Mouse (Mus musculus) left cerebral cortex, adult 18-20 months (tissue): Measurements from ENCODE around the gene Apom. TPM values are rescaled to one million over a fixed set of nuclear protein-coding genes. Genes with fewer than 3 reads are reported as not detected.

ENCODE experiments used
- DNase-seq, 2 experiments: peaks; one replicate each; pipeline ENCODE4 v3.0.0; 2021 to 2022; ENCODE audit warnings: low spot score in 2 of 2, mixed read lengths in 1 of 2
- long read RNA-seq, 2 experiments: library from polyadenylated mRNA; stranded (forward); transcript quantifications; one replicate each; pipeline ENCODE4 v2.0.0; 2021
- total RNA-seq, 2 experiments: library from RNA; stranded (reverse); gene quantifications; 2 replicates each; pipeline ENCODE4 v1.2.3; 2021

Gene Apom
- not detected for total RNA-seq
- long read RNA-seq, experiment 1, result 0 reads
- long read RNA-seq, experiment 2, result 0 reads

DNA sequence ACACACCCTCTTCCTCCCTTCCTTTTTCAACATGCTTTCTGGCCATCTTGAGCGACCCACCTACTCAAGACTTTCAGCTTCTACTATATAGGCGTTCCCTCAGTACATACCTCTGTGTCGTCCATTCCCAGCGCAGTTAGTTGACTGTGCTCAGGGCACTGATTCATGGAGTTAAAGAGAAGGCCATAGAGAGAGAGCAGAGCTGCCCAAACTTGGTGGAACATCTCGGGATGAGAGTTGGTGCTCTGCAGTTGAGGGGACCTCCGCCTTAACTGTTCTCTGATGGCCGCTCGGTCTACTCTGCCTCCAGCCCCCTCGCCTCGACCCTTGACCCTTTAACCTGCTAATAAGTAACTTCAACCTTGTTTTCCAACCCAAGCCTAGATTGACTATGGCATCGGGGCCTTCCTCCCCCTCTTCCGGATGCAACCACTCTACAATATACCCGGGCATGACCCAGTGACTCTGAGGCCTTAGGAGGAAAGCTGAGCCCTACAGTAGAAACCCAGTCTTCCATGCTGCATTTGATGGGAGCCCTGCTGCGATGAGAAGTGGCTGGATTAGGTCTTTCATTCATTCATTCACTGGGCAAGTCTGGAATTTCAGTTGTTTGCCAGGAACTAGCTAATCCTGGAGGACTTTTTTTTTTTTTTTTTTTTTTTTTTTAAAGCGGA, at the start of gene Apom:
Gene Apom, minus strand, starts transcription at position 551 of the 674 bp plus-strand sequence.
- no peak for DNase-seq

DNA sequence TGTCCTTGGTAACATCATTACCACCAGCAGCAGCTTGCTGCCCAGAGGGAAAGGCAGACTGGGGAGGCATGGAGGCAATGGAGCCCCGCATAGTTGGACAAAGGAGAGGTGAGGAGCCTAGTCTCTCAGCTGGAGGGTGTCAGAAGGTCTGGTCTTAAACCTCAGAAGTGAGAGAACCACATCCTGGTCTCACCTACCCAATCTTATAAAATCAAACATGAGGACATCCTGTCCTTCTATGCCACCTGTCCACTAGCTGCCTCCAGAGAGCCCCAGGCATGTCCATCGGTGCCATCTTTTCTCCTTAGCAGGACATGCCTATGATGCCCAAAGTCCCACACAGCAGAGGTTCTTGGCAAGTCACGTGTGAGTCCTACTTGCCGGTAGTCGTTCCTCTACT, 48.2 kb upstream of the Apom start:
- DNase-seq, result no peak

DNA sequence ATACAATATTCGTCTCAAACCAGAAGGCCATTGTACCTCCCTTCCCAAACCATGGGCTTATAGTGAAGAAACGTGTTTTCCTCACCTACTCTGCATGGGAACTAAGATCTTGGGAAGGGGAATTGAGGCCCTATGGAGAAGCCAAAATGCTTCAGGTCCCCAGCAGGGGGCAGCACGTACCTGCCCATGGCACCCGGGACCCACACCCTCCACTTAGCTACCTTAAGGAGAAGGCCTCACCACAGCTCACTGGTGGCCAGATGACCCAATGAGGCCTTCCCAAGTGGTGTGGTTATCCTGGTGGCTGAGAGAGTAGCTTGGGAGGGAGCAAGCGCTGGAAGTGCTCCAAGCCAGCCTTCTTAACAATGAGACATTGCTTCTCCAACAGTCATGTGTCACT, 46.7 kb upstream of the Apom start:
- DNase-seq, result peak; percentile 44 to 54

DNA sequence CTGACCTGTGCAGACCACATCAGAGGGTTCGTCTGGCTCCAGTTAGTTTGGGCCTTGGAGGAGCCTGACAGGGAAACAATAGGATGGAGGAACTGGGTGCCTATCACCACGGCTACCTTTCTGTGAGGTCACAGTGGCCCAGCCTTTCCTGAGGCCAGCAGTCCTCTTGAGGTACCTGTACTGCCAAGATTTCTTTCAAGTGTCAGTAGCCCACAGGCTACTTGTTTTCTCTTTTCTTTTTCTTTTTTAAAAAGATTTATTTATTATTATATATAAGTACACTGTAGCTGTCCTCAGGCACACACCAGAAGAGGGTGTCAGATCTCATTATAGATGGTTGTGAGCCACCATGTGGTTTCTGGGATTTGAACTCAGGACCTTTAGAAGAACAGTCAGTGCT, 44.1 kb upstream of the Apom start, which contains the start of gene Aif1:
Gene Aif1, minus strand, starts transcription at position 101 of the 400 bp plus-strand sequence.
- DNase-seq, result no peak

DNA sequence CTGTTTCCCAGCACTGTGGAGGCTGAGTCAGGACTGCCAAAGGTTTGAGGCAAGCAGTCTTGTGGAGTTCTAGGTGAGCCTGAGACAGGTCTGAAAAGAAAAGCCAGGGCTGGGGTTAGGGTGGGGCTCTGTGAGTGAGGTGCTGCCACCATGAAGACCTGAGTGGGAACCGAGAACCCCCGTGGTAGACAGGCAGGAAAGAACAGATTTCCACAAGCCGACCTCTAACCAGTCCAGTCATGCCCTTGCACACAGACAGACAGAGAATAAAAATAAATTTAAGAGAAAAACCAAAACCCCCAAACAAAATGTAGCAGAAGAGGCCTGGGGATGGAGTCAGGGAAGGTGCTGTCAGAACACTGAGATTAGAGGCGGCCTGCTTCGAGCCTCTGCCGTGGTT, 43.5 kb upstream of the Apom start:
- DNase-seq, result no peak

DNA sequence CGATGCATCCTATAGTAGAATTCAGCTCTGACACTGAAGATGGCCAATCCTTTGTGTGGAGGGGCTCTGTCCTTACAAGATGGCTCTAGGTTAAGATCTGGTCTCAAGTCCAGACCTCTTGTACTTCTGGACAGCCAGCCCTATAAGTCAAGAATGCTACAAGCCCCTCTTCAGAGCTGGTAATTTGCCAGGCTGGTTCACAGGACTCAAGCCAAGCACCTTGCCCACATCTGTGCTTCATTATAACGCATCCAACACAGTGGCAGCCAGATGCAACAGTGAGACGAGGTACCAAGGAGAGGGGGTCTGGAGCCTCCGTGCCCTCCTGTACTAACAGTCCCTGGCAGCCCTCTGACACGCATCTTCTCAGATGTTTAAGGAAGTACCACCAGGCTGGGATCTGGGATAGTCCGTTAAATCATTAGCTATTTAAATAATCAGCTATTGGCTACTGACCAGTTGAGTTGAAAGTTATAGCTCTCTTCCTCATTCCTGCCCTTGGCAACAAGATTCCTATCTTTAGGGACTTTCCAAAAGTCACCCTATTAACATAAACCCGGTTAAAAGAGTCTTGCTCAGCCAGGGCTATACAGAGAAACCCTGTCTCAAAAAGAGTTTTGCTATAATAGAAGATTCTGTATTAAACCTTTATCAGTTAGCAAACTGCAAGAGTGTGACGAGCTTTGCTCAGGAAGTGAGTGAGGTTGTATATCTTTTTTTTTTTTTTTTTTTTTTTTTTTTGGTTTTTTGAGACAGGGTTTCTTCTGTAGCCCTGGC, 42.5 kb upstream of the Apom start:
- no peak for DNase-seq

DNA sequence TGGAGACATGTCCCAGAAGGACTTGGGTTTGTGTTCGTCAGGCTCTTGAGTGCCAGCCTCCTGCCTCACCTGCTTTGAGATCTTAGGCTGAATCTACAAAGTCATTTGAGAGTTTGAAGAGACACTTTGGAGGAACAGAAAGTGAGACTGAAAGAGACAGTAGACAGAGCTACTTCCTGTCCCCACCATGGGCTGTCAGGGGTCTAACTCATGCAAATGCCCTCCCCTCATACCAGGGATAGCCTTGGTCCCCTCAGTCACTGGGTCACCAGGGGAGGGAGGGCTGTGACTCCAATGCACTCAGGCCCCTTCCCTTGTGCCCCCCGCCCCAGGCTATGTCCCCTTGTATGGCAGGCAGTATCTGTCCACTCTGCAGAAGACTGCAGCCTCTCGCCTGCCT, 41.5 kb upstream of the Apom start:
- DNase-seq, result no peak

DNA sequence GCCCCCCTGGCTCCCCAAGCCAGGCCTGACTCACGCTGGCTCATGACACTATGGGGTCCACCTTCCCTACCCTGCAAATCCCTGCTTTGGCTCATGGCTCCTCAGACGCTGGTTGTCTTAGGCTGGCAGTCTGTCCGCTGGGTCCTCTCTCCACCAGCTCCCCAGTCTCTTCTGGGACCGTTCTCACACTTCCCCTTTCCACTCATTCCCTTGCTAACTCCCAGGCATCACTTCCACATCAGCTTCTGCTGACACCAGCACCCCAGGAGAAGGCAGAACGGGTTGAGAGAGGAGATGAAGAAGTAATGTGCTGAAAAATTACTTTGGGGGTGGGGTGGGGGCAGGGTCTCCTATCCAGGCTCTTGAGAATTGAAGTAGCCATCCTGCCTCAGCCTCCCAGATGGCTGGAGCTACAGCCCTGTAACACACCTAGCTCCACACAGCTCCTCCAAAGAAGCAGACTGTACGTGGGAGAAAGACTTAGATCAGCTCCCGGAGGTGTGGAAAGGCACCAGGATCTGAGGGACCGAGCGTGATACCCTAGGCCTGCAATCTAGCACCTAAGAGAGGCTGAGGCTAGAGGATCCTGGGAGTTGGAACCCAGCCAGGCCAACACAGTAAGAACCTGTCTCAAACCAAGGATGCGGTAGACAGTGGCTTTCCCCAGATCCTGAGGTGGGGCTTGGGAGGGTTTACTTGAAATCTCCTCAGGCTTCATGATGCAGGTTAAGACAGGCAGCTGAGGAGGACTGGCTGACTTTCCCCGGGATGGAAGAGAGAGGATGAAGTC, 40.8 kb upstream of the Apom start:
- DNase-seq, result peak; percentile 59 to 60

DNA sequence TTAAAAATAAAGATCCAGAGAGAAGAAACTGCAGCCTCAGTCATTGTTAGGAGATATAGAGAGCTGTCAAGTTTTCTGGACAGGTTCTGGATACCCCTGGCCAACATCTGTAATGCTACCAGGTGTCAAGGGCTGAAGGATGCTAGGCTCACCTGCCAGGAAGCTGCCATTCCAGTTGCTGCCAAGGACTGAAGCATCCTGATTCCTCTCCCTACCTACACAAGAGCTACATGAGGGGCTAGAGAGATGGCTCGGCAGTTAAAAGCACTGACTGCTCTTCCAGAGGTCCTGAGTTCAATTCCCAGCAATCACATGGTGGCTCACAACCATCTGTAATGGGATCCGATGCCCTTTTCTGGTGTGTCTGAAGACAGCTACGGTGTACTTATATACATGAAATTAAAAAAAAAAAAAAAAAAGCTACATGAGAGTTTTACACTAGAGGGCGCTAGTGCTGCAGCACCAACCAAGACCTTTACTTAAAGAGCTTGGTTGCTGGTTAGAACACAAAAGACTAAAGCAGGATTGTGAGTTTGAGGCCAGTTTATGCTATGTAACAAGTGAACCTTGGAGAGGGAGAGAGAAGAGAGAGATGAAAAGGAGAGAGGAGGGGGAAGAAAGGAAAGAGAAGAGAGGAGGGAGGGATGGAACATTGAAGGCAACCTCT, 36.8 kb upstream of the Apom start:
- DNase-seq, result no peak

DNA sequence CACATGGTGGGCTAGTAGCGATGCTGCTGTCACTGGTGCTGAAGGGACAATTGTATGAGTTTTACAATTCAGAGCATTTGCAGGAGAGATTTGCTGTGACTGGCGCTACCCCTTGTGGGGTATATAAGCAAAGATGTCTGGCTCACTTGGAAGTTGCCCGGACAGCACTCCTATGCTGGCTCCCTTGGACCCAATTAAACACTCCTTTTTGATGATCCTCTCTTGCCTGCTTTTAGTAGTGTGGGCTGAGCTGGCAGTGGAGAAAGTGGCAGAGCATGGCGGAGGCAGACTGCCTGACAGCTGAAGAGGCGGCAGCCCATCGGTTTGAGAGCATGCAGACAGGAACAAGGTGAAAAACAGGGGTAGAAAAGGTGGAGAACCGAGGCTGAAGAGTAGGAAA, 35.9 kb upstream of the Apom start:
- peak in 1 of 2 experiments; percentile 68 for DNase-seq

DNA sequence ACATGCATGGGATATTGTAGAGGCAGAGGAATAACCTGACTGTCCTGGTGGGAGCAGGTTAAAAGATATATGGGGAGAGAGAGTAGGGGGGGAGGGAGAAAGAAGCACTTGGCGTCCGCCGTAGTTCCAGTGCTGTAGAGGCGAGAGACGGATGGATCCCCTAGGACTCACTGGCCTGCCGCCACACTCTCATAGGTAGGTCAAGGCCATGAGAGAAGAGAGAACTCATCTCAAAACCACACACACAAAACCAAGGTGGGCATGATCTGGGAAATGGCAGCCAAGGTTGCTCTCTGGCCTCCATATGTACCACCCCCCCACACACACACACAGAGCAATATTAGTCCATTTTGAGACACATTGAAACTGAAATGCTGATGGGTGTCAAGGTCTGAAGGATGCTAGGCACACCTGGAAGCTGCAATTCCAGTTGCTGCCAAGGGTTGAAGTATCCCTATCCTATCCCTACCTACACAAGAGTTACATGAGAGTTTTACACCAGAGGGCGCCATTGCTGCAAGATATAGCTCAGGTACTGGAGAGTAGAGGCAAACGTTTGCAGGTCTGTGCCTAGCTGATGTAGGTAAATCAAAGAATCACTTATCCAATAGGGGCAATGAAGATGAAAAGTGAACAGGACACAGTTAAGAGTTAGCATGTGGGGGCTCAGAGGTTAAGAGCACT, 34.6 kb upstream of the Apom start:
- DNase-seq, result peak; percentile 54 to 73

DNA sequence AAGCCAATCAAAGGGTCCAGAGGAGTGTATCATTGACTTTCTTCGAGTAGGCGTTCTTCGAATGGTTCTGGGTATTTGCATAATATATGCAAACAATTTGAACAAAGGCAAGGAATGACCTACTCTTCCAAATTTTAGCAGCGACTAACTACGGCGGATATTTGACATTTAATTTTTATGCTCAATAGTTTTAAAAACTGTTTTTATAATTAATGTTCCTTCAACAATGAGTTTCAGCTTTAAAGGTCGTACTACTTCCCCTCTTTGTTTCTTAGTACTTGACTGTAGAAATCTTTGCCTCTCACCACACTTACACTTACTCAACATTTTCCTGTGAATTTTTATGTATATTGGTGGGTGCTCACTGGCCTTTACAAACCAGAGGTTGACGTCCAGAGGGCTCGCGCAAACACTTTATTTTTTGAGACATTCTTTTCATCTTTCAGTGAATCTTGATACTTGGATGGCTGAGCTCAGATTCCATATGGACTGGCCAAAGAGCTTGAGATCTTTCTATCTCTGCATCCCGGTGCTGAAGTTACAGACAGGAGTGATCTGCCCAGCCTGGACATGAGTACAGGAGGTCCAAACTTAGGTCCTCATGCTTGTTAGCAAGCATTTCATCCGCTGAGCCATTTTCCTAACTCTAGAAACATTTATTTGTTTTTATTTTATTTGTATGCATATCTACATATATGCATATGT, 33.8 kb upstream of the Apom start:
- DNase-seq, result no peak

DNA sequence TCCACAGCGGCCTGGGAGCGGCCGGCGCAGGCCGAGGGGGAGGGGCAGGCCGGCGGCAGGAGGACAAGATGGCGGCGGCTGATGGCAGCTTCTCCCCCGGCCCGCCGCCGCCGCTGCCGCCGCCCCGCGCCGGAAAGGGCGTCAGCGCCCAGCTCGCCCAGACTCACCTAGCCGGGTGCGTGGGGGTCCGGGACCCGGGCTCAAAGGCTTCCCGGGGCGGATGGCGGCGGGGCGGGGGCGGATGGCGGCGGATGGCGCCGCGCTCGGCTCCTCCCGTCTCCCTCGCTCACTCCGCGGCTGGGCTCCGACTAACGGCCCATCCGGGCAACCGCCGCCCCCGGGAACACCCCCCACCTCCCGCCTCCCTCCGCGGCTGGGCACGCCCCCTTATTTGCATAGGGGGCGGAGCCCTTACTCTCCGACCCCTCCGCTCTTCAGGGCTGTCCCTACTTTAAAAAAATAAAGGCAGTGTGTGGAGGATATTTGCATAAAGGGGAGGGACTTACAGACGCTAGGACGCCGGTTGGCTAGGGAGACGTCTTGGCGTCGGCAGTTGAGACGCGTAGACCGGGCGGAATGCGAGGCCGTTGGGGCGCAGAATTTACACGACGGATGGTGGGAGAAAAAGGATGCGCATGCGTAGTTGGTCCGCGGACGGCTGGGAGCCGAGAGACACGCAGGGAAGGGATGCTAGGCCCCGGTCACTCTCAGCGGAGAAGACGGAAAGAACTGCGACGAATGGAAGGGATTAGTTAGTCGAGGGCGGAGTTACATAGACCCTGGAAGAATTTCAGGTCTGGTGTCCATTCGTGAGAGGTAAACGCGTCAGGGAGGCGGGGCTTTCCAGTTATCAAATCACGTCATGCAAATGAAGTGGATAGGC, 33.0 kb upstream of the Apom start, which contains the start of gene Prrc2a:
Gene Prrc2a, minus strand, starts transcription at position 330 of the 883 bp plus-strand sequence.
- peak; percentile 98 to 99 for DNase-seq

DNA sequence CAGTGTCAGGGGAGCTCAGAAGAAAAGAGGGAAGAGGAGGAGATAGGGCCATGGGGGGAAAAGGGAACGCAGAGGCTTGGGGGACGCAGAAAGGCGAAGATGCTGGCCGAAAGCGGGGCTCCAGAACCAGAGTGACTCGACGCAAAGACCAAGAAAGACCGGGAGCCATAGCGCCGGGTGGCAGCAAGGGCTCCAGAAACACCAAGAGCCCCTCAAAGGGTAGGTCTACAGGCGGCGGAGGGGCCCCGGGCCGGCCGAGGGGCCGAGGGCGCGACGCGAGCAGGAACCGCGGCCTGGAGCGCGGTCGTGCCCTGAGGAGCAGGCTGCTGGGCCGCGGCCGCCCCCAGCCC, 32.3 kb upstream of the Apom start:
- no peak for DNase-seq

DNA sequence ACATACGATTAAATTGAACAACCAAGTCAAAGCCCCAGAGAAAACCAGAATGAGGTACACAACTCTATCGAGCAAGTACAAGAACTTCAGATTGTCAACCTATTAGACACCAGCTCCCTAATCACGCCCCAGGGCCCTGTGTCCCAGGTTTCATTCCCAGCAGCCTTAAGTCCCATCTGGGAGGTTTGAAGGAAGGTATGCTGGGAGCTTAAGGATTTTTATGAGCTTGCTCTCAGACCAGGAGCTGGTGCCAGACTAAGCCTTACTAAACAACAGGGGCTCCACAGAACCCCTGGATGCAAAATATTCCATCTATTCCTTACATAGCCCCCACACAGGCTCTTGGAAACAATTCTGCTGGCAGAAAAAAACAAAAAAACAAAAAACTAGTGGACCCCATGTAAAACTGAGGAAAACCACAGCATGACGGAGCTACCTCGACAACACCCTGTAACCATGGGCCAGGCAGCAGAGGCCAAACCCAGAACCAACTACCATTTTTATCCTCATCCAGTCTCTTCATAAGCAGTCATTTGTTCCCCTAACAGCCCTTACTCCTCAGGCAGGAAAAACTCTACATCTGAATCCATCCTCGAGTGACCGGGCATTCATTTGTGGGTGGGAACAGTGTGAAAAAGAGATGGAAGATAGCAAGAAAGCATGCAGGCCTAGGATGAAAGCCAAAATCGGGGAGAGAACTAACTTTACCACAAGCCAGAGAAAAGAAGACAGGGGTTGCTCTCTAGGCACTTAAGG, 31.7 kb upstream of the Apom start:
- DNase-seq, result peak in 1 of 2 experiments; percentile 42

DNA sequence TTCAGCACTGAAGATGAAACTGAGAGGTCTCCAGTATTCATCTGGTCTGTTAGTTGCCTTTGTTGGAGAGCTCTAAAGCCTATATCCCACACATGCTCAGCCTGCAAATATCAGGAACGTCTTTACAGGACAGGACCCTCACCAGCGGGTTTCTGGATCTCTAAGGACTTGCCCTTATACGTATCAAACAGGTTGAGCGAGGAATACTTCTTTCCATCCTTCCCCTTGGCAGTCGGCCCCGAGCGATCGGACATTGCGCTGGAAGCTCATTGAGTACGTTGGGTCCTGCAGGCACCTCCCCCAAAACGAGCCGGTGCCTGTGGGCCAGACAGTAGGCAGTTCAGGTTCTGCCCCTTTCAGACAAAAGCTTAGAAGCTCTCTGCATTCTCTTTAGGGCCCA, 30.9 kb upstream of the Apom start:
- no peak for DNase-seq

DNA sequence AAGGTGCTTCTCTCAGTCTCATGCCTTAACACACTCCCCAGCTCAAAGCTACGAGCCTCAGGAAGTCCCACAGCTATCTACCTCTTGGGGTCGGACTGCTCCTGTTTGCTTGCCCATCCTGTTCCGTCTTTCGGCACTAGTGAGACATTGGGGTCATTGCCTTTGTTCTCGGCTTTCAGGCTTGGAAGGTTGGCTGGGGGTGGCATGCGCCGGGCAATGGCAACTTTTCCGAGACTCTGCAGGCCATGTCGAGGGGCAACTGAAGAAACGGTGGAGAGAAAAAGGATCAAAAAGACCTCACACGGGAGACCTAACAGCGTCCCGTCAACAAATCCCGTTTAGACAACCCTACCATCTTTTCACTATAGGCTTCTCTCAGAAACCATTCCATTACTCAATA, 30.3 kb upstream of the Apom start:
- no peak for DNase-seq

DNA sequence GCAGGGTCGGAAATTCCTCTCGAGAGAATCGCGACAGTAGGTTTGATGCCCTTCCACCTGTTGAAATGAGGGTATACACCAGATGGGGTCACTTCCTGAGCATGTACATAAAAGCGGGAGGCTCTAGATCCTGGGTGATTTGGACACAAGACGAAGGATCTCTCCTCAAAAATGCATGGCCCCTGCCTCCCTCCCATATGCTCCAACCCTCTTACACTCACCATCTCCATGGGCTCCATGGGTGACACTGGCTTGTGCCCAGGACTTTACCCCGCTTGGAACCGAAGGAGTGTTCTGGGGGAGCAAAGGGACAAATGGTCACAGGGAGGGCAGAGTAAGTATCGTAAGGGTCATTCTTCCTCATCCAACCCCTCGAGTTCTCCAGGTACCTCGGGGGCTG, 29.6 kb upstream of the Apom start:
- DNase-seq, result no peak
